Mouse (Mus musculus): ENCODE results near the gene Acoxl.

GRCm38 (mm10) chr2:127889432-127889831, 50.8 kb downstream of the Acoxl start:
- no peak for TF ChIP-seq POLR2A (IDR thresholded peaks at IDR 0.05; ENCODE audit: borderline replicate concordance, insufficient read depth, low read length)
- peak; percentile 97 for TF ChIP-seq CTCF (IDR thresholded peaks at IDR 0.05; ENCODE audit: borderline replicate concordance, insufficient read depth, low read depth, low read length)
